Mouse (Mus musculus) cortical plate, adult 2 months (tissue): Measurements from ENCODE around the gene Arid4b. TPM values are rescaled to one million over a fixed set of nuclear protein-coding genes. Genes with fewer than 3 reads are reported as not detected.
"Not testable (repeated sequence)": the region's sequence is repeated elsewhere in the genome, so short reads cannot be mapped to it uniquely, and the experiment has no call there.

ENCODE experiments used
- H3K27ac ChIP-seq: fragments of 200-500 bp; 2 replicates; pipeline ENCODE4 v1.5.1; 2012; ENCODE audit warnings: low read length, control low read depth, inconsistent platforms; ENCODE audit not compliant: insufficient read depth
- H3K4me1 ChIP-seq: fragments of 200-500 bp; 2 replicates; pipeline ENCODE4 v1.6.1; 2011; ENCODE audit warnings: low read length; ENCODE audit not compliant: control insufficient read depth, insufficient read depth
- H3K4me3 ChIP-seq: fragments of 200-500 bp; 2 replicates; pipeline ENCODE4 v1.5.1; 2011; ENCODE audit warnings: mild to moderate bottlenecking, low read length, control low read depth; ENCODE audit not compliant: insufficient read depth
- CTCF ChIP-seq: fragments of 200-500 bp; IDR thresholded peaks from 2 replicates; pipeline ENCODE4 v1.5.1; 2011; ENCODE audit warnings: mild to moderate bottlenecking, control low read depth, low read length; ENCODE audit not compliant: insufficient read depth; ENCODE audit errors: extremely low read depth
- POLR2A ChIP-seq: fragments of 200-500 bp; IDR thresholded peaks from 2 replicates; pipeline ENCODE4 v1.6.1; 2011; ENCODE audit warnings: mild to moderate bottlenecking, low read length, control low read depth; ENCODE audit not compliant: insufficient read depth; ENCODE audit errors: extremely low read depth
- polyA plus RNA-seq: library from polyadenylated mRNA; depleted of rRNA; stranded (reverse); fragments of >200 nt; gene quantifications from 2 replicates; pipeline ENCODE4 v1.2.3, GENCODE M21; 2012

Arid4b gene
- polyA plus RNA-seq, 1 experiment: 26.3 TPM

DNA sequence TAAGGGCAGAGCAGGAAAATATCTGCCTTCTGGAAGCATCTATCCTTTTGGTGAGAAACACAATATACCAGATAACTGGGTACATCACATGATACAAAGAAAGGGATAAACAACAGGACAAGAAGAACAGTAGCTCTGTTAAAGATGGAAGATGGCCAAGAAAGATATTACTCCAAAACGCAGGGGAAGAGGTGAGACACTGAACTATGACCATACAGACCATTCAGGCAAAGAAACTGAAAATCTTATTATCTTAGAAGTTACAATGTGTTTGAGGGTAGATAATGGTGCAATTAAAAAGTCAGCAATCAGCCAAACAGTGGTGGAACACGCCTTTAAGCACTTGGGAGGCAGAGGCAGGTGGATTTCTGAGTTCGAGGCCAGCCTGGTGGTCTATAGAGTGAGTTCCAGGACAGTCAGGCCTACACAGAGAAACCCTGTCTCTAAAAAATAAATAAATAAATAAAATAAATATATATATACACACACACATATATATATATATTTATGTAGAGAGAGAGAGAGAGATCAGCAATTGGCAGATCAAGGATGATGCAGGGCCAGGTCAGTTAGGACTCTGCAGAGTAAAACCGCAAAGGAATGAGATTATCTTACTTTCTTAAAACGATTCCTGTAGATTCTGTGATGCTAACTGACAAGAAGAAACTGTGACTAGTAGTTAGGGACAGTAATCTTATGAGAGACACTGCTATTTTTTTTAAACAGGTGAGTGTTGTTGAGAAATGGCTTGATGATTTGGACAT is 29.5 kb upstream of the Arid4b start:
- Histone ChIP-seq H3K4me1 (no peaks in the 10 kb centered on the region; the same call in 1 of the 2 replicates), H3K4me3 (no peak overlapping the region), H3K27ac (no peak overlapping the region)
- TF ChIP-seq POLR2A (no peak), CTCF (no peak)

DNA sequence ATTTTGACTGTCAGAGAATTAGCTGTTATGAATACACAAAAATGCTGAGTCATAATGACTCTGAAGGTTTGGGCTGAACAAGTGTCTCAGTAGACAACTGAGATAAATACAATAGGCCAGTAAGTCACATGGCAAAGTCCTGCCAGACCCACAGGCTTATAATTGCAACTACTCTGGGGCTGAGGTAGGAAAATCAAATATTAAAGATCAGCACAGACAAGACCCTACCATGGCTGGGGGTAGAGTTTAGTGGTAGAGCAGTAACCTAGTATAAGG is 29.0 kb upstream of the Arid4b start:
- TF ChIP-seq CTCF (no peak), POLR2A (no peak)
- H3K27ac ChIP-seq: no peak overlapping the region
- no peak overlapping the region for H3K4me3 ChIP-seq
- H3K4me1 ChIP-seq: no peaks in the 10 kb centered on the region; the same call in 1 of the 2 replicates

DNA sequence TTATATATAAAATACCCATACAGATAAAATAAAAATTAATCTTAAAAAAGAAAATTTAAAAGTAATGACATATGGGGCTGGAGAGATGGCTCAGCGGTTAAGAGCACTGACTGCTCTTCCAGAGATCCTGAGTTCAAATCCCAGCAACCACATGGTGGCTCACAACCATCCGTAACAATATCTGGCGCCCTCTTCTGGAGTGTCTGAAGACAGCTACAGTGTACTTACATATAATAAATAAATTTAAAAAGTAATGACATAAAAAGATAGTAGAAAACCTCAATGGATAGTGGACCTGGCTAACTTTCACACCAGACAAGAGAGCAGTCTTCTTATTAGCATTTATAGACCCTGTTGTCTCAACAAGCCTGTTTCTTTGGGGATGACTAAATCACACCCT is 27.7 kb upstream of the Arid4b start:
- not testable (repeated sequence) for H3K4me1 ChIP-seq, H3K27ac ChIP-seq, H3K4me3 ChIP-seq

DNA sequence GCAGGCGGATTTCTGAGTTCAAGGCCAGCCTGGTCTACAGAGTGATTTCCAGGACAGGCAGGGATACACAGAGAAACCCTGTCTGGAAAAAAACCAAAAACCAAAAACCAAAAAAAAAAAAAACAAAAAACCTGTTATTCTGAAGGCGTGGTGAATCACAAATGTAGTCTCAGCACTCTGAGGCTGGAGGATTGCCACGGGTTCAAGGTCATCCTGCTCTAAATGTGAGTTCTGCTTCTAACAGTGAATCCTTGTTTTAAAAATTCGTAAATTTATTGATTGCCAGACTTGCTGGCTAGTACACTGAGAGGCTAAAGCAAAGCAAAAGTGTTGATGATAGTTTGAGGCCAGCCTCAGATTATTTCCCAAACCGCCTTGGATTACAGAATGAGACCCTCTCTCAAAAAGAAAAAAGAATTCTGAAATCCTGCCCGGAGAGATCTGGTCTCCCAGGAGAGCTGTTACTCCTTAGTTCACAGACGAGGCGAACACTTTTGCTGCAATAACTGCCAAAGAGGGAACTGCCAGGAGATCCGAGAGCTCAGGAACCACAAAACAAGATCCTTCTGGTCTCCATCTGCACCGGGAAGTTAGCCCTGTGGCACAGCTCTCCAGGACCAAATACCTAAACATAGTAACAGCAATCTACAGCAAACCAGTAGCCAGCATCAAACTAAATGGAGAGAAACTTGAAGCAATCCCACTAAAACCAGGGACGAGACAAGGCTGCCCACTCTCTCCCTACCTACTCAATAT is 27.0 kb upstream of the Arid4b start:
- Histone ChIP-seq H3K4me1 (no peaks in the 10 kb centered on the region; the same call in 1 of the 2 replicates), H3K27ac (0 out of 2 replicates have a peak overlapping the region, but pooled peaks have one; percentile 10), H3K4me3 (no peak overlapping the region)
- TF ChIP-seq CTCF (no peak), POLR2A (no peak)

DNA sequence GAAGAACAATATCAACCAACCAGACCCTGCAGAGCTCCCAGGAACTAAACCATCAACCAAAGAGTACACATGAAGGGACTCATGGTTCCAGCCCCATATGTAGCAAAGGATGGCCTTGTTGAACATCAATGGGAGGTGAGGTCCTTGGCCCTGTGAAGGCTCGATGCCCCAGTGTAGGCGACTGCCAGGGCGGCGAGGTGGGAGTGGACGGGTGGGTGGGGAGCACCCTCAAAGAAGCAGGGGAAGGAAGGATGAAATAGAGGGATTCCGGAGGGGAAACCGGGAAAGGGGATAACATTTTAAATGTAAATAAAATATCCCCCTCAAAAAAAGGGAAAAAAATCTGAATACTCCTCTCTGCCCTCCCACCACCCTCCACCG is 24.1 kb upstream of the Arid4b start:
- Histone ChIP-seq H3K4me1 (no peaks in the 10 kb centered on the region; the same call in 1 of the 2 replicates), H3K4me3 (peak overlapping the region; percentile 77), H3K27ac (no peak overlapping the region)
- TF ChIP-seq POLR2A (no peak), CTCF (no peak)

DNA sequence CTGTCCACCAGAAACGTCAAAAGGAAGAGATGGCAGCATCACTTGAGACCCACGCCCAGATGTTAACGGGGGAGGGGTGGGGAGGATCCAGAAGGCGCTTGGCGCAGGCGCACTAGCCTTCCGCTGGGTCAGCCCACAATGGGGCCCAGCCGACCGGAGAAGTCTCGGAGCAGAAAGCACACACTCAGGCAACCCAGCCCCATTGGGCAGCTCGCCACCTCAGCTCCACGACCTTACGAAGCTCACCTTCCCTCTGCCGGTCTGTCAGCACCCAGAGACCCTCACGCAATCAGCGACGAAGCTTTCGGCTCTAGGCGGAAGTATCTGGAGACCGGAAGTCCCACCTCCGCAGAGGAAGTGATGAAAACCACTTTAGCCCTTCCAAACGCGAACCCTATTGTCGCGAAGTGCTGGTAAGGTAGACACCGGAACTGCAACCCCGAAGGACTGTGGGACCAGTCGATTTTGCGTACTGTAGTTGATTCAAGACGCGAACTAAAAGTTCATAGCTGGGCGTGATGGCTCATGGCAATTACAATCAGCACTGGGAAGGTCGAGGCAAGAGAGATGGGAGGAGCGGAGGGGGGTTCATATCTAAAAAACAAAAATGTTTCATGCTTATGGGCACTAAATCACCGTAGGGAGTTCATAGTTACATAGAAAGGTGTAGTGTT is 23.6 kb upstream of the Arid4b start, which contains the start of gene Tbce:
Gene Tbce, minus strand, starts transcription at position 347 of the 674 bp plus-strand sequence.
- TF ChIP-seq POLR2A: peak; percentile 86
- TF ChIP-seq CTCF: no peak
- Histone ChIP-seq H3K4me1 (no peaks in the 10 kb centered on the region; the same call in 1 of the 2 replicates), H3K4me3 (peak within 1 kb of the TSS; percentile 77), H3K27ac (peak within 1 kb of the TSS; percentile 93)

DNA sequence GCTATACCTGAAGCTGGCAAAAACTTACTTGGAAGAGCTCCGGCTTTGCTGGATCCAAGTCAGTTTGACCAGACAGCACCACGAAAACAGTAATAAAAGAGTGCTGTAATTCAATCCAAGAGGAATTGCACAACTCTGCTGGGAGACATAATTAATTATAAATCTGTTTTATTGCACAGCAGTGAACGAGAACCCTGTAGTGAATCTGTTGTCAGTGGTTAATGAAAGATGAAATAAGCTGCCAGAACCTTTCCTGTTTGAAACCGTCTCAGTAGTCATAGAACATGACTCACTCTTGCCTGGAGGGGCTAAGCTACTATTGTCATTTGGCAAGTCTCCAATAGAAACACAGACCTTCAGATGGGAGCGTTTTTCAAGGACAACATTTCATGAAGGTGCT is 22.8 kb upstream of the Arid4b start:
- H3K4me1 ChIP-seq: no peaks in the 10 kb centered on the region; the same call in 1 of the 2 replicates
- no peak for TF ChIP-seq CTCF
- TF ChIP-seq POLR2A: no peak
- H3K4me3 ChIP-seq: peak overlapping the region; percentile 77; the same call in 1 of the 2 replicates
- H3K27ac ChIP-seq: 0 out of 2 replicates have a peak overlapping the region, but pooled peaks have one; percentile 10

DNA sequence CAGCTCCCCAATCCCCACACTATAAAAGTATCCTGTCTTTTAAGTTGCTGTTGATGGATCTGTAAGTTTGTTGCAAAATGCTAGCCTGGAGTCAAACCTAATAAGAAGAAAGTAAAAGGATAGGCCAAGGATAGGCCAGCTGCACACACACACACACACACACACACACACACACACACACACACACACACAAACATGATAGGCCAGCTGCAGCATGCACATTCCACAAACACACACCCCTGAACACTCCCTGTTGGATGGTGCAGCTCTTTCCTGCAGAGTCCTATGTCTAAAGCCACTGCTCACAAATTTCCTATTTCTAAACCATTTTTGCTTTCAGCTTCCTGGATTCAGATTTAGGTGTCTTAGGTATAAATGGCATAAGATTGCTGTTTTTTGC is 19.2 kb upstream of the Arid4b start:
- no peak overlapping the region for H3K4me3 ChIP-seq
- no peak for TF ChIP-seq CTCF
- TF ChIP-seq POLR2A: no peak
- H3K27ac ChIP-seq: no peak overlapping the region
- H3K4me1 ChIP-seq: no peaks in the 10 kb centered on the region

DNA sequence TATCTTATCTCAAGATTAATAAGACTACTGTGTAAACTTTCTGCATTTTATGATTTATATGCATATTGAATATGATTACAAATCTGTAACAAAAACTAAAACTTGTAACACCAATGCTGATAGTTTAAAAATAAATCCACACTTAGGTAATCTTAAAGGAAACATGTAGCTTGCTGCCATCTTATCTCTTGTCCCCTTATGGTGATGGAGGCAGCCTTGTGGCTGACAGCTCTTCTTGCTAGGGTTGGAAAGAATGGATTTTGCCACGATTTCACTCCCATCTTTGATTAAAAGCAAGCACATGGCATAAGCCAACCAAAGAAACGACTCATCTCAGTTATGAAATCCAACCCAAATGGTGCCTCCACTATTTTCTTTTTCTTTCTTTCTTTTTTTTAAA is 18.5 kb upstream of the Arid4b start:
- no peaks in the 10 kb centered on the region for H3K4me1 ChIP-seq
- TF ChIP-seq CTCF: no peak
- no peak overlapping the region for H3K4me3 ChIP-seq
- H3K27ac ChIP-seq: no peak overlapping the region

DNA sequence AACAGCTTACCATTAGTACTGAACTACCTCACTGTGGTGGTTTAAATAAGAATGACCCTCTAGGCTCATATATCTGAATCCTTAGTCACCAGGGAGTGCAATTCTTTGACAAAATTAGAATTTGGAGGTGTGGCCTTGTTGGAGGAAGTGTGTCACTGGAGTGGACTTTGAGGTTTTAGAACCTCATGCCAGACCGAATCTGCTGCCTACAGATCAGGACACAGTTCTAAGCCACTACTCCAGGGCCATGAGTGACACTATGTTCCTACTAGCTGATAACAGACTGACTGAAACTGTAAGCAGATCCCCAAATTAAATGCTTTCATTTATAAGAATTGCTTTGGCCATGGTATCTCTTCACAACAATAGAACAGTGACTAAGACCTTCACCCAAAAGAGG is 13.2 kb upstream of the Arid4b start:
- no peaks in the 10 kb centered on the region for H3K4me1 ChIP-seq
- TF ChIP-seq POLR2A (no peak), CTCF (no peak)
- no peak overlapping the region for H3K4me3 ChIP-seq
- no peak overlapping the region for H3K27ac ChIP-seq
